Mouse (Mus musculus): ENCODE results near the gene Ywhah. TPM values are rescaled to one million over a fixed set of nuclear protein-coding genes. Genes with fewer than 3 reads are reported as not detected.

The Ywhah gene
- polyA plus RNA-seq (2014; fragmentation: Illumina TruSeq; extraction: RNeasy Lipid Tissue Mini Kit (QIAGEN cat#74804); ENCODE audit: low read depth, low replicate concordance): 132 TPM

DNA sequence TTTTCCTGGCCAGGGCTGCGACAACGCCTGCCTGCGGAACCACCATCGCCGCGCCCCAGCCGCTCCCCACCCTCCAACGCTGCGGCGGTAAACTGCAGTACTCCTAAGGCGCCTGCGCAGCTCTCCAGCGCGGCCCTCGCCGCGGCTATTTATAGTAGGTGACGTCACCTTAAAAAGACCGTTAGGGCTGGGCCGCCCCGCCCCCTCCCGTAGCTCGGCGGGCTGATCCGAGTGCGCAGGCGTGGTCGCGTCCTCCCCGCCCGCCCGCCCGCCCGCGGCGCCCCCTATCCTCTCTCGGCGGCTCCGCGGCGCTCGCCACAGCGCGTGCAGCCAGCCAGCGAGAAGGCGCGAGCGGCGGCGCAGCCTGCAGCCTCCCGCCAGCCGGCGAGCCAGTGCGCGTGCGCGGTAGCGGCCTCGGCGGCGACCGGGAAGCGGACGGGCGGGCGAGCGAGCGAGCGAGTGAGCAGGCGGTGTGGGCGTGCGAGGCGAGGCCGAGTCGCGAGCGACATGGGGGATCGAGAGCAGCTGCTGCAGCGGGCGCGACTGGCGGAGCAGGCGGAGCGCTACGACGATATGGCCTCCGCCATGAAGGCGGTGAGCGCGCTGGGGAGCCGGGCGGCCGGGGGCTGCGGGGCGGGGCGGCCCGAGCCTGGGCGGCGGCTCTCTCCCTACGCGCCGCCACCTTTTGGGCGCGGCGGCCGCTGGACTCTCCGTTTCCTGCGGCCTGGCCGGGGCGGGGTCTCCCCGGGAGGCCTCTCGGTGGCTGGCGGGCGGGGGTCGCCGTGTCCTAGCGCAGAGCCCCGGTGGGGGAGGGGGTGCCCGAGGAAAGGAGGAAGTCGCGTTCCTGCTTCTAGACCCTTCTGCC, at the start of gene Ywhah:
Ywhah (plus strand) TSS at position 256 of the 865 bp plus-strand sequence.

Other genes starting within 250 kb of the Ywhah start
- gene Pisd, start 233.2 kb upstream of the Ywhah start, polyA plus RNA-seq (2014; fragmentation: Illumina TruSeq; extraction: RNeasy Lipid Tissue Mini Kit (QIAGEN cat#74804); ENCODE audit: low read depth, low replicate concordance): 82.0 TPM
- gene Gm20671, start 191.7 kb upstream of the Ywhah start, polyA plus RNA-seq (2014; fragmentation: Illumina TruSeq; extraction: RNeasy Lipid Tissue Mini Kit (QIAGEN cat#74804); ENCODE audit: low read depth, low replicate concordance): not detected
- 7.6 TPM for gene Prr14l, start 164.6 kb upstream of the Ywhah start, polyA plus RNA-seq (2014; fragmentation: Illumina TruSeq; extraction: RNeasy Lipid Tissue Mini Kit (QIAGEN cat#74804); ENCODE audit: low read depth, low replicate concordance)
- gene Depdc5, start 155.1 kb upstream of the Ywhah start, polyA plus RNA-seq (2014; fragmentation: Illumina TruSeq; extraction: RNeasy Lipid Tissue Mini Kit (QIAGEN cat#74804); ENCODE audit: low read depth, low replicate concordance): 13.4 TPM
- gene Slc5a1, start 85.4 kb downstream of the Ywhah start, polyA plus RNA-seq (2014; fragmentation: Illumina TruSeq; extraction: RNeasy Lipid Tissue Mini Kit (QIAGEN cat#74804); ENCODE audit: low read depth, low replicate concordance): 0.14 TPM
- gene Spon2, start 199.6 kb downstream of the Ywhah start, polyA plus RNA-seq (2014; fragmentation: Illumina TruSeq; extraction: RNeasy Lipid Tissue Mini Kit (QIAGEN cat#74804); ENCODE audit: low read depth, low replicate concordance): 9.3 TPM